Mouse (Mus musculus): ENCODE results near the gene Ephb2. TPM values are rescaled to one million over a fixed set of nuclear protein-coding genes. Genes with fewer than 3 reads are reported as not detected.

Gene Ephb2
- total RNA-seq, 1 experiment from 2014 or later: 17.8 TPM

DNA sequence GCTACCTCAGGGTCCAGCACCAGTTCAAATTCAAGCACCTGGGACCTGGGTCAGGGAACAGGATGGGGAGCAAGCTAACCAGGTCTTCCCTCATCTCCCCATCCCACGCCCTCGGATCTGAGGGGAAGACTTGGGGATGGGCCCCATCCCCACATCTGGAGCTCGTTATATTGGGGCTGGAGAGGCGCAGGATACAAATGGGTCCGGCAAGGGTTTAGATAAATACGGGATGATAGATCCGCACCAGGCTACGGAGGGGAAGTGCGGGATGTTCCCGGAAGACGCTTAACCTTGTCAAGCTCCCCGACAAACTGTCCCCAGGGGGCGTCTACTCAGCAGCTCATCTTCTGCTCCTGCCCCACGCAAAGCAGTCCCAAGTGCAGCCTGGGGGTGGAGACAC lies 35.4 kb downstream of the Ephb2 start:
- no peak for DNase-seq

DNA sequence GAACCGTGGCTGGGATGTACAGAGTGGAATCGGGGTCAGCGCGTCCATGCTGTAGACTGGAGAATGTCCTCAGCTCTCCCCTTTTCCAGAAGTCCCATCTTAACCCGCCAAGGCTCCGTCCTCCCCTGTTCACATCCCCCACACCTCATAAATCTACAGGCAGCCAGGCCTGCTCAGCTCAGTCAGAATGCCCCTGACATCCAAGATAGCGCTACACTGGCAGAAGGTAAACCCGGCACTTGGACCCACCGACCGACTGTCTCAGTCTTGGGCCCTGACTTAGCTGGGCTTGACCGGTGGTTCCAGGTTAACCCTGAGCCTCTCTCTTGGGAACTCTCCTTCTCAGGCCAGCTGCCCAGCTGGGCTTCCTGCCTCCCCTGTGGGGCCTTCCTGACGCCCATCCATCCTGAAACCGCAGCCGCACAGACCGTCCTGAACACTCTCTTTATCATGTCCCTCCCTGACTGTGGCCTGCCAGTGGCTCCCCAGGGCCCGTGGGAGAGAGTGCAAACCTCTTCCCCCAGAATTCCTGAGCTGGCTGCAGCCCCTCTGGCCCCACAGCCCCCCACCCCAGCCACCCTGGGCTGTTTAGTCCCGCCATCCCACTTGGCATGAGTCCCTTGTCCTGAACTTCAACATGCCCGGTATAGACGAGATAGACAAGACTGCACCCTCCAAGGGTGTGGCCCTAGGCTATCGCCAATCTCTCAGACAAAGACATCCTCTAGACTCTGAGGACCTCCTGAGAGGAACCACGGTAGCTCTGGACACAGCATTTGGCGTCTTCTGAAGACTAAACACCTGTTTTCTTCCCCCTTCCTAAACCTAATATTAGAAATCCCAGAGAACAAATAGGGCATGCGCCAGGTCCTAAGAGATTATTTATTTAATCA lies 37.9 kb downstream of the Ephb2 start:
- no peak for DNase-seq

GRCm38 (mm10) chr4:136793320-136793719 lies 42.5 kb downstream of the Ephb2 start:
- DNase-seq: no peak

DNA sequence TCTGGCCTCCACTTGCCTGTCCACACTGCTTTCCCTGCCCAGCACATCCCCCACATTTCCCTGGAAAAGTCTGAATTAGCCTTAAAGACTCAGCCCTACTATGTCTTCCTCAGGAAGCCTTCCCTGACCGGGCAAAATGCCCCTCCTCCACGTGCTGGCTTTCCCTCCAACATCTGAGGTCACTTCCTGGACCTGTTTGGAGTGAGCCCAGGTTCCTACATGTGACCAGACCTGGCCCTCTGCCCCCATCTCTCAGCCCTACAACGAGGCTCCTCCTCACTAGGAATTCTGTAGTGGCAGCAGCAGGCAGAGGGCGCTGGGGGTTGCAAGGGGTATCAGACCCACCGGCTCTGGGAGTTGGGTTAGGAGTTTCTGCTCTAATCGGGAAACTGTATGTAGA lies 46.0 kb downstream of the Ephb2 start:
- peak; percentile 46 for DNase-seq

- no peak for DNase-seq
Observed at GRCm38 (mm10) chr4:136787357-136787756, 48.4 kb downstream of the Ephb2 start.

GRCm38 (mm10) chr4:136786453-136787276 lies 49.1 kb downstream of the Ephb2 start:
- no peak for DNase-seq

DNA sequence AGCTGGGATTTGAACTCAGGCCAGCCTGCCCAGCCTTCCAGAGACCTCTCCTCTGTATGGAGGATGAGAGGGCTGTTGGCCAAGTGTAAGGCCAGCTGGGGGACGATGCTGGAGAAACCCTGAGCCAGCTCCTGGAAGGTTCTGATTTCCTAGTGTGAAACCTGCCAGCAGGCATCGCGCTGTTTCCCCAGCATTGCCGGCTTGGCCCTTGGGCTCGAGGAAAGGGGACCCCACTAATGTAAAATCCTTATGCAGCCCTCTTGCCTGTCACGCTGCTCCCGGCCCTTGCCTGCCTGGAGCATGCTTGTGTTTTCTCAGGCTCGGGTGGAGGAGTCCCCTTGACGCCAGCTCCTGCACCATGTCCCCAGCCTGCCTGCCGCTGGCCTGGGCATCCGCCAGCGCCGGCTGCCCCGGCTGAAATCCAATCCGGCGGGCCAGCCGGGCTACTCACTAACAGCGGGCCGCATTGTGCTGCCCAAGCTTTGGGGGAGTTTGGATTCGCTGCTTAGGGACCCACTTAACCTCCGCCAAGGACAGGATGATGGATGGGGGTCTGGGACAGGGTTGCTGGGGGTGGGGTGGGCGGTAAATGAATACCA lies 52.1 kb downstream of the Ephb2 start:
- no peak for DNase-seq

DNA sequence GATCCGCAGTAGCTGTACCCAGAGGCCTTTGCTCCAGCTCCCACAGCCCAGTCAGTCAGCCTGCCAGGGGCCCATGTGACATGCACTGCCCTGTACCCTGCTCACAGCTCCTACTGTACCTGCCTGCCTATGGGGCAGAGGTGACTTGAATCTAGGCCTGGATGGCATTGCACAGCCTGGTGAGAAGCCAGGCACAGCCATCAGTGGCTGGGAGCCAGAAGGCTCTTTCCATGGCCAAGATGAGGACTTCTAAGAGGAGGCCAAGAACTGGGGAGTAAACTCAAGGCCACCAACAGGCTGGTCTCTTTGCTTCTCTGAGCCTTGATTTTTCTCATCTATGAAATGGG lies 53.2 kb downstream of the Ephb2 start:
- peak; percentile 47 for DNase-seq

DNA sequence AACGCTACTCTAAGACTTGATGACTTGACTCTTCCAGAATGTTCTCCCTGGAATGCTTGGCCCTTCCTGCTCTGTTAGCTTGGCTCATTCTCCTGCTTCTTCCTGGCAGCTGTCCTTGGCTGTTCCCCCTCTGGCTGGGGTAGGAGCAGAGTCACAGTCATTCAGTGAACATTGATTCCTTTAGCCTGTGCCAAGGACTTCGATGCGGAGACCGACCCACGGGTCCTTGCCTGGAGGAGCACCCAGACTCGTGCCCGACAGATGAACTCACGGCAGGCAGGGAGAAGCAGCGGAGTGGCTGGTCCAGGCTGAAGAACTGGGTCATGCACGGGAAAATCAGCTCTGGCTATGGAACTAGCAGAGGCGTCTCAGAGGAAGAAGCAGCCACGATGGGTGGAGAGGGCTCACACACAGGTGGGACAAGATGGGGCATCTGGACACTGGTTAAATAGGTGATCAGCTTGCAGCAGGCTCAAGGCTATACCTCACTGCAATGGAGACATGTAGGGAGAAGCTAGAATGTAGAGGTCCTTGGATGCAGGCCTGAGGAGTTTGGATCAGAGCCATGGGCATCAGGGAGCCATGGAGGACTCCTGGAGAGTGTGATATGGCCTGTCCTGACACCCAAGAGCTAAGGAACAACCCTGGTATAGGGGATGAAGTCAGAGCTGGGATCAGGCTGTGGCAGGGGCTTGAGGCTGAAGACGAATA lies 53.8 kb downstream of the Ephb2 start:
- peak; percentile 55 for DNase-seq

GRCm38 (mm10) chr4:136780201-136780895 lies 55.4 kb downstream of the Ephb2 start:
- DNase-seq: no peak

DNA sequence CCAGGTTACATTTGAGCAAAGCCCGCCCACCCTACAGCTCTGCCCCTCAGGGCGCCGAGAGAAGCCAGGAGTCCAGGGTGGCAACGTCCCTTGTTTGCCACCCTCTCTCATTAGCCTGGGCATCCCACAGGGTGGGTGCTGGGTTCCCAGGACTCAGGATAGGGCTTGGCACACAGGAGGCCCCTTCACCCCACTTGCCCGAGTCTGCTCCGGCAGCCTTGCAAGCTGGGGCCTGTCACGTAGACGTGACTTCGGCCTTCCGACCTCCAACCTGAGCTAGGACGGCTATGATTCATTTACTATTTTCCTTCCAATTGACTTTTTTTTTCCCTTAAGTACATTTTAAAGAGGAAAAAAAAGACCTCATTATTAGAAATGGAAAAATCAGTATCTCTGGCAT lies 56.6 kb downstream of the Ephb2 start:
- DNase-seq: no peak

GRCm38 (mm10) chr4:136776471-136776892 lies 59.3 kb downstream of the Ephb2 start:
- no peak for DNase-seq

DNA sequence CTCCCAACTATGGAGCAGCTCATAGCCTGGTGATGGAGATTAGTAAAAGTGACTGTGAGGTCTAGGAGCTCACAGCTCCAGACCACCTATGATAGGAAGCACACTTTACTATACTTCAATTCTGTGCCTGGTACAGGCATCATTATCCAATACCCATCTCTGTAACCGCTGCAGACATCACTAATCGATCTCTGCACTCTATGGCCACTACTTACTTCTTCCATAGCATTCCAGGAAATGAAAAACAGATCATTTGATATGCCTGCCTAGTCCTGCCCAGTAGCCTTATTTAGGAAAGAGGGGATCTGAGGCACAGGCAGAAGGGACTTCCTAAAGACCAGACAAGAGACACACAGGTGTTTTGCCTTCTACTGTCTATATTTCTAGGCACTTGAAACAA lies 59.9 kb downstream of the Ephb2 start:
- no peak for DNase-seq

DNA sequence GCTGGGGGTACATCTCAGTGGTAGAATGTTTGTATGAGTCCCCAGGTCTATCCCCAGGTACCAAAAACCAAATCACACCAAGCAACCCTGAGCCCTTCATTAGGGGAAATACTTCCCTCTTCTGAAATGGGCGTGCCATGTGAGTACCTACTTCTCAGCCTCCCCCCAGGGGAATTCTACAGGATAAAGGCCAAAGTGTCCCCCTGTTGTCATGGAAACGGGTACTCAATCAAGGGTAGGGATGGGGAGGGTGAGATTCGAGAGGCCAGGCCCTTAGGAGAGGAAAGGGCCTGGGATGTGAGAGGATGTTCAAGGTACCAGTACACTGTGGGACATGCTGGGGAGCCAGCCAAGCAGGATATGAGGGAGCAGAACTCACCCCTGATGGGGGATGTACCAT lies 61.6 kb downstream of the Ephb2 start:
- no peak for DNase-seq

- DNase-seq: no peak
Observed at GRCm38 (mm10) chr4:136772952-136773584, 62.7 kb downstream of the Ephb2 start.

DNA sequence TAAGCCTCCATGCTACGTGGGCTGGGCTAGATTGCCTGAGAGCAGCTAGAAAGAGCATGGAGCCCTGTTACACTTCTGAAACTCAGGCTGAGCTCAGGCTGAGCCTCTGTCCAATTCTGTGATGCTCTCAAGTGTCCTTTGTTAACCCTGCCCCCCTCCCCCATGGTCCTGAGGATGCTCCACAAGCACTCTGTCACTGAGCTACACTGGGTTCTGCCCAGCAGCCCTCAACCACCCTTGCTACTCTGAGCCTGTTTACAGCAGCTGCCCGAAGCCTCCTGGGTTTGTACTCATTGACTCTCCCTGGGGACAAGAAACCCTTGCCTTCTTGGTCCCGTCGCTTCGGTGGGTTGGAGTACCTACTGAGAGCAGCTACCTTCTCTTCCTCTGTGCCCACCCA lies 63.5 kb downstream of the Ephb2 start:
- no peak for DNase-seq

- no peak for DNase-seq
Observed at GRCm38 (mm10) chr4:136770718-136771117, 65.1 kb downstream of the Ephb2 start.

DNA sequence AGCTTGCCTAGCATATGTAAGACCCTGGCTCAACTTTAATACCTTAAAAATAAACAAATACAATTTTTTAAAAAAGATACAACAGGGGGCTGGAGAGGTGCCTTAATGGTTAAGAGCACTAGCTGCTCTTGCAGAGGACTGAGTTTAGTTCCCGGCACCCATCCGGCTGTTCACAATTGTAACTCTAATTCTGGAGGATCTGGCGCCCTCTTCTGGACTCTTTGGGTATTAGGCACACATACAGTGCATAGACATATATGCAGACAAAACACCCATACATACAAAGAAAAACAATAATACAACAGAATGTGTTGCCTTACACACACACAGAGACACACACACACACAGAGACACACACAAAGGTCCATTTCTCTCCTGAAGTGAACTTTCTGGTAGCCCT lies 67.3 kb downstream of the Ephb2 start:
- DNase-seq: no peak

DNA sequence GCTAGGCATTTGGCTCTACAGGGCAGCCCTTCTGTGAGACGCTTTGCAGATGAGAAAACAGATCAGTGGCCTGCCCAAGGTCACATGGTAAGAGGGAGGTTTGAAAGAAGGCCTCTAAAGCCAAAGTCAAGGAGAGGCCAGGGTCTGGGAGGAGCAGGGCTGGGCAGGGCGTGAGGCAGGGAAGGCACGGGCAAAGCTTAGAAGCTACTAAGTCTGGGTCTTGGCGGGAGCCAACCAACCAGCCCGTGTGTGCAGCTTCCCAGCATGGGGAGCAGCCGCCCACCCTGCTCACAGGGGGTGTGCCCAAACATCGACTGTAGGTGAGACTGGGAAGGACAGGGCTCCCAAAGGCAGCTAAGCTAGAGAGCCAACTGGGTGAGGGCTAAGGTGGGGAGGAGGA lies 70.7 kb downstream of the Ephb2 start:
- DNase-seq: no peak

GRCm38 (mm10) chr4:136763349-136763748 lies 72.4 kb downstream of the Ephb2 start:
- DNase-seq: no peak

DNA sequence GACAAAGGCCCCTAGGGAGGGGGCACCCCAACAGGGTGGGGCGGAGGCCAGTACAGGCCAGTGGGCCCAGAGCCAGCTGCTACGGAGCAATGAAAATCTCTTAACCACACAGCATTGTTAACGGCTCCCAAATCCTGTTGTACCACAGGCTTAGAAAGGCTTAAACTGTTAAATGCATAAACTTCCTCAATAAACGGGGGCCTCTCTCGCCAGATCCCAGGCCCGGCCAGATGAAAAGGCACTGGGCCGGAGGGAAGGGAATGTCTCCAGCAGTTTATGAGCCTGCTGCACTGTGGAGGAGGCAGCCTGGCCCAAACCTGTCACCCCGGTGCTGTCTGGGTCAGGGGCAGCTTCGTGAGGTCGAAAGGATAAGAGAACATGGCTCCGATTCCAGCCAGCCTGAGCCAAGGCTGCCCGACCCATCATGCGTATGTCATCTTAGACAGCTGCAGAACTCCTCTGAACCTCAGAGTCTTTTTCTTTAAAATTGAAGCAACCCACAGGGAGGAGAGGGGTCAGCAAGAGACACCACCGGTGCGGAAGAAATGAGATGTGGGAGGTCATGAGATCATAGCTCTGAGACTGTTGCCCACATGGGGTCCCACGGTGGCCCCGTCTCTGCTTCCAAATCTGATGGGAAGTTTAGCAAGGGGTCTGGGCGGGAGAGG lies 73.9 kb downstream of the Ephb2 start:
- DNase-seq: no peak

Measured in adrenal gland, postnatal 25 days (tissue).